Mouse (Mus musculus): Measurements from ENCODE around the gene Krtap15. TPM values are rescaled to one million over a fixed set of nuclear protein-coding genes. Genes with fewer than 3 reads are reported as not detected.

The Krtap15 gene
- polyA plus RNA-seq, 1 experiment from 2014 or later: not detected

DNA sequence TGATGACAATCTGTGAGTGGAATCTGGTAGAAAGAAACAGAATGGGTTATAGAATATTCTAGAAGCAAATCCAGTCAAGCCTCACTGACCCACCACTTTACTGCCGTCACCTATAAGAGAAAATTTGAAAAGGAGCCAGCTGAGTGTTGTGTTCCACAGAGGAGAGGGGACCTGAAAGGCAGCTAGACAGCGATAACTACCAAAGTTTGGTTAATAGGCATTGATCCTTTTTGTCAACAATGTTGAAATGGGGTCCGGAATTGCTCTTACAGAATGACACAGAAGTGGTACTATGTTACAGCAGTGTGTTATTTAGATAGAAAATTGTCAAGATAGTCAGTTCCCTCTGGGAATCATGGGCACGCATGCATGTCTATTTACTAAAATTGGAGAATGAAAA, 28.5 kb downstream of the Krtap15 start:
- H3K4me3 ChIP-seq (ENCODE audit: low read depth, low read length): no peak overlapping the region
- DNase-seq (ENCODE audit: low spot score): no peak
- WGBS: 79% methylated on average over 4 of the region's 4 CpGs
- ATAC-seq (replicated peaks; ENCODE audit: low FRiP score): no peak
- H3K4me2 ChIP-seq: no peak overlapping the region
- no peak overlapping the region for H3K9ac ChIP-seq (ENCODE audit: low read depth, low read length)
- no peaks in the 10 kb centered on the region for H3K9me3 ChIP-seq (ENCODE audit: control insufficient read depth, low read length)
- H3K27me3 ChIP-seq (replicated peaks; ENCODE audit: control insufficient read depth, insufficient read depth, low read length): no peaks in the 10 kb centered on the region
- H3K4me1 ChIP-seq (replicated peaks; ENCODE audit: control insufficient read depth, insufficient read depth, low read length): no peaks in the 10 kb centered on the region
- no peaks in the 10 kb centered on the region for H3K36me3 ChIP-seq (ENCODE audit: control insufficient read depth, insufficient read depth, low read length)
- no peak overlapping the region for H3K27ac ChIP-seq (ENCODE audit: low read depth, low read length)

GRCm38 (mm10) chr16:88851450-88851849, 31.4 kb downstream of the Krtap15 start:
- no peak overlapping the region for H3K4me3 ChIP-seq (ENCODE audit: low read depth, low read length)
- H3K9ac ChIP-seq (ENCODE audit: low read depth, low read length): no peak overlapping the region
- 20% methylated on average over 5 of the region's 5 CpGs for WGBS
- no peak for ATAC-seq (replicated peaks; ENCODE audit: low FRiP score)
- H3K4me1 ChIP-seq (replicated peaks; ENCODE audit: control insufficient read depth, insufficient read depth, low read length): no peaks in the 10 kb centered on the region
- no peaks in the 10 kb centered on the region for H3K36me3 ChIP-seq (ENCODE audit: control insufficient read depth, insufficient read depth, low read length)
- DNase-seq (ENCODE audit: low spot score): no peak
- H3K4me2 ChIP-seq: no peak overlapping the region
- H3K27me3 ChIP-seq (replicated peaks; ENCODE audit: control insufficient read depth, insufficient read depth, low read length): no peaks in the 10 kb centered on the region
- H3K27ac ChIP-seq (ENCODE audit: low read depth, low read length): no peak overlapping the region
- H3K9me3 ChIP-seq (ENCODE audit: control insufficient read depth, low read length): no peaks in the 10 kb centered on the region

- Histone ChIP-seq H3K4me2 (no peak overlapping the region), H3K9me3 (ENCODE audit: control insufficient read depth, low read length) (no peaks in the 10 kb centered on the region), H3K4me1 (replicated peaks; ENCODE audit: control insufficient read depth, insufficient read depth, low read length) (no peaks in the 10 kb centered on the region), H3K36me3 (ENCODE audit: control insufficient read depth, insufficient read depth, low read length) (no peaks in the 10 kb centered on the region), H3K4me3 (ENCODE audit: low read depth, low read length) (no peak overlapping the region), H3K27ac (ENCODE audit: low read depth, low read length) (no peak overlapping the region), H3K9ac (ENCODE audit: low read depth, low read length) (no peak overlapping the region), H3K27me3 (replicated peaks; ENCODE audit: control insufficient read depth, insufficient read depth, low read length) (no peaks in the 10 kb centered on the region)
- ATAC-seq (replicated peaks; ENCODE audit: low FRiP score) (no peak), DNase-seq (ENCODE audit: low spot score) (no peak)
- WGBS: 80% methylated on average over 4 of the region's 4 CpGs
Observed at GRCm38 (mm10) chr16:88864887-88865407, 44.9 kb downstream of the Krtap15 start.

DNA sequence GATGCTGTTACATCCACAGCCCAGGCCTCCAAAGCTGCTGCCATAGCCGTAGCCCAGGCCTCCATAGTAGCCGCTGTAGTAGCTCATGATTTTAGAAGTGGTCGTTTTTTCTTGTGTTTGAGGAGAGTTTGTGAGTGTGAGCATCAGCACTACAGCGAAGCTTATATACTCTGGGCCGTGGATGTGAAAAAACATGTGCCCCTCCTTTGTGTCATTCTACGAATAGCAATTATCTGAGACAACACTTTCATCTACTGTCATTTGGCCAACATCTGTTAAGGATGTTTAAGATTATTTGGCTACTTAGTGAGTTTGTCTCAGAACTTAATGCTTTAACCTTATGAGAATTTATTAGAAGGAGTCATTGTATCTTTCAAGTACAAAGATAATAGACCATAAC, 49.3 kb downstream of the Krtap15 start, which contains the start of gene Krtap19-1:
TSS of gene Krtap19-1 (minus strand) at position 101 of the 400 bp plus-strand sequence.
- Histone ChIP-seq H3K36me3 (ENCODE audit: control insufficient read depth, insufficient read depth, low read length) (no peaks in the 10 kb centered on the region), H3K27ac (ENCODE audit: low read depth, low read length) (no peak within 1 kb of the TSS), H3K27me3 (replicated peaks; ENCODE audit: control insufficient read depth, insufficient read depth, low read length) (no peaks in the 10 kb centered on the region), H3K4me1 (replicated peaks; ENCODE audit: control insufficient read depth, insufficient read depth, low read length) (no peaks in the 10 kb centered on the region), H3K9ac (ENCODE audit: low read depth, low read length) (no peak within 1 kb of the TSS), H3K4me3 (ENCODE audit: low read depth, low read length) (no peak within 1 kb of the TSS), H3K4me2 (no peak within 1 kb of the TSS), H3K9me3 (ENCODE audit: control insufficient read depth, low read length) (no peaks in the 10 kb centered on the region)
- WGBS: 76% methylated on average over 6 of the region's 6 CpGs
- ATAC-seq (replicated peaks; ENCODE audit: low FRiP score): no peak
- no peak for DNase-seq (ENCODE audit: low spot score)

DNA sequence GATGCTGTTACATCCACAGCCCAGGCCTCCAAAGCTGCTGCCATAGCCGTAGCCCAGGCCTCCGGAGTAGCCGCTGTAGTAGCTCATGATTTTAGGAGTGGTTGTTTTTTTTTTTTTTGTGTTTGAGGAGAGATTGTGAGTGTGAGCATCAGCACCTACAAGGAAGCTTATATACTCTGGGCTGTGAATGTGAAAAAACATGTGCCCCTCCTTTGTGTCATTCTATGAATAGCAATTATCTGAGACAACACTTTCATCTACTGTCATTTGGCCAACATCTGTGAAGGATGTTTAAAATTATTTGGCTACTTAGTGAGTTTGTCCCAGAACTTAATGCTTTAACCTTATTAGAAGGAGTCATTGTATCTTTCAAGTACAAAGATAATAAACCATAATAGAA, 54.2 kb downstream of the Krtap15 start, which contains the start of gene Krtap19-2:
TSS of gene Krtap19-2 (minus strand) at position 101 of the 400 bp plus-strand sequence.
- Histone ChIP-seq H3K4me1 (replicated peaks; ENCODE audit: control insufficient read depth, insufficient read depth, low read length) (no peaks in the 10 kb centered on the region), H3K4me2 (no peak within 1 kb of the TSS), H3K9me3 (ENCODE audit: control insufficient read depth, low read length) (no peaks in the 10 kb centered on the region), H3K27me3 (replicated peaks; ENCODE audit: control insufficient read depth, insufficient read depth, low read length) (no peaks in the 10 kb centered on the region), H3K36me3 (ENCODE audit: control insufficient read depth, insufficient read depth, low read length) (no peaks in the 10 kb centered on the region), H3K9ac (ENCODE audit: low read depth, low read length) (no peak within 1 kb of the TSS), H3K27ac (ENCODE audit: low read depth, low read length) (no peak within 1 kb of the TSS), H3K4me3 (ENCODE audit: low read depth, low read length) (no peak within 1 kb of the TSS)
- ATAC-seq (replicated peaks; ENCODE audit: low FRiP score): no peak
- DNase-seq (ENCODE audit: low spot score): no peak
- WGBS: 92% methylated on average over 3 of the region's 3 CpGs

- 78% methylated on average over 2 of the region's 2 CpGs for WGBS
- Histone ChIP-seq H3K9me3 (ENCODE audit: control insufficient read depth, low read length) (no peaks in the 10 kb centered on the region), H3K4me2 (no peak within 1 kb of the TSS), H3K9ac (ENCODE audit: low read depth, low read length) (no peak within 1 kb of the TSS), H3K4me3 (ENCODE audit: low read depth, low read length) (no peak within 1 kb of the TSS), H3K27ac (ENCODE audit: low read depth, low read length) (no peak within 1 kb of the TSS), H3K36me3 (ENCODE audit: control insufficient read depth, insufficient read depth, low read length) (no peaks in the 10 kb centered on the region), H3K4me1 (replicated peaks; ENCODE audit: control insufficient read depth, insufficient read depth, low read length) (no peaks in the 10 kb centered on the region), H3K27me3 (replicated peaks; ENCODE audit: control insufficient read depth, insufficient read depth, low read length) (no peaks in the 10 kb centered on the region)
- ATAC-seq (replicated peaks; ENCODE audit: low FRiP score) (no peak), DNase-seq (ENCODE audit: low spot score) (no peak)
Observed at GRCm38 (mm10) chr16:88877938-88878337, 57.9 kb downstream of the Krtap15 start, which contains the start of gene Krtap19-3. Krtap19-3 (minus strand) TSS chr16:88878038.

Other genes starting within 250 kb of the Krtap15 start
- gene Krtap24-1, start 207.9 kb upstream of the Krtap15 start, polyA plus RNA-seq (2014; fragmentation: Nextera tagmentation; extraction: Ambion mirVana): not detected in 2 replicates
- not detected in 2 replicates for gene 2310079G19Rik, start 192.5 kb upstream of the Krtap15 start, polyA plus RNA-seq (2014; fragmentation: Nextera tagmentation; extraction: Ambion mirVana)
- not detected in 2 replicates for gene Krtap26-1, start 172.4 kb upstream of the Krtap15 start, polyA plus RNA-seq (2014; fragmentation: Nextera tagmentation; extraction: Ambion mirVana)
- not detected in 2 replicates for gene Krtap27-1, start 148.5 kb upstream of the Krtap15 start, polyA plus RNA-seq (2014; fragmentation: Nextera tagmentation; extraction: Ambion mirVana)
- gene 2310061N02Rik, start 112.3 kb upstream of the Krtap15 start, polyA plus RNA-seq (2014; fragmentation: Nextera tagmentation; extraction: Ambion mirVana): not detected in 2 replicates
- gene Krtap13-1, start 91.4 kb upstream of the Krtap15 start, polyA plus RNA-seq (2014; fragmentation: Nextera tagmentation; extraction: Ambion mirVana): not detected in 2 replicates
- not detected in 2 replicates for gene Krtap13, start 68.6 kb upstream of the Krtap15 start, polyA plus RNA-seq (2014; fragmentation: Nextera tagmentation; extraction: Ambion mirVana)
- not detected in 2 replicates for gene 2310034C09Rik, start 61.4 kb upstream of the Krtap15 start, polyA plus RNA-seq (2014; fragmentation: Nextera tagmentation; extraction: Ambion mirVana)
- not detected in 2 replicates for gene 2310057N15Rik, start 46.0 kb upstream of the Krtap15 start, polyA plus RNA-seq (2014; fragmentation: Nextera tagmentation; extraction: Ambion mirVana)
- gene Gm5965, start 42.3 kb upstream of the Krtap15 start, polyA plus RNA-seq (2014; fragmentation: Nextera tagmentation; extraction: Ambion mirVana): not detected in 2 replicates
- gene Gm20741, start 8.0 kb upstream of the Krtap15 start, polyA plus RNA-seq (2014; fragmentation: Nextera tagmentation; extraction: Ambion mirVana): not detected in 2 replicates
- gene Krtap14, start 5.9 kb downstream of the Krtap15 start, polyA plus RNA-seq (2014; fragmentation: Nextera tagmentation; extraction: Ambion mirVana): not detected in 2 replicates
- gene Krtap19-1, start 49.2 kb downstream of the Krtap15 start, polyA plus RNA-seq (2014; fragmentation: Nextera tagmentation; extraction: Ambion mirVana): not detected in 2 replicates
- not detected in 2 replicates for gene Krtap19-2, start 54.1 kb downstream of the Krtap15 start, polyA plus RNA-seq (2014; fragmentation: Nextera tagmentation; extraction: Ambion mirVana)
- gene Krtap19-3, start 57.8 kb downstream of the Krtap15 start, polyA plus RNA-seq (2014; fragmentation: Nextera tagmentation; extraction: Ambion mirVana): not detected in 2 replicates
- not detected in 2 replicates for gene Krtap19-4, start 64.9 kb downstream of the Krtap15 start, polyA plus RNA-seq (2014; fragmentation: Nextera tagmentation; extraction: Ambion mirVana)
- not detected in 2 replicates for gene Krtap19-5, start 76.2 kb downstream of the Krtap15 start, polyA plus RNA-seq (2014; fragmentation: Nextera tagmentation; extraction: Ambion mirVana)
- gene Krtap19-9b, start 112.0 kb downstream of the Krtap15 start, polyA plus RNA-seq (2014; fragmentation: Nextera tagmentation; extraction: Ambion mirVana): not detected in 2 replicates
- gene Krtap16-3, start 142.7 kb downstream of the Krtap15 start, polyA plus RNA-seq (2014; fragmentation: Nextera tagmentation; extraction: Ambion mirVana): not detected in 2 replicates
- not detected in 2 replicates for gene Krtap22-2, start 190.5 kb downstream of the Krtap15 start, polyA plus RNA-seq (2014; fragmentation: Nextera tagmentation; extraction: Ambion mirVana)
- not detected in 2 replicates for gene Gm10229, start 195.1 kb downstream of the Krtap15 start, polyA plus RNA-seq (2014; fragmentation: Nextera tagmentation; extraction: Ambion mirVana)
- gene Krtap6-1, start 211.5 kb downstream of the Krtap15 start, polyA plus RNA-seq (2014; fragmentation: Nextera tagmentation; extraction: Ambion mirVana): not detected in 2 replicates
- not detected in 2 replicates for gene Gm10228, start 221.3 kb downstream of the Krtap15 start, polyA plus RNA-seq (2014; fragmentation: Nextera tagmentation; extraction: Ambion mirVana)
- gene Krtap6-5, start 227.7 kb downstream of the Krtap15 start, polyA plus RNA-seq (2014; fragmentation: Nextera tagmentation; extraction: Ambion mirVana): not detected in 2 replicates
- not detected in 2 replicates for gene 1110025L11Rik, start 243.8 kb downstream of the Krtap15 start, polyA plus RNA-seq (2014; fragmentation: Nextera tagmentation; extraction: Ambion mirVana)

Data from liver, embryonic 11.5 days (tissue).